Mouse (Mus musculus): ENCODE data around the gene Zbp1.

DNA sequence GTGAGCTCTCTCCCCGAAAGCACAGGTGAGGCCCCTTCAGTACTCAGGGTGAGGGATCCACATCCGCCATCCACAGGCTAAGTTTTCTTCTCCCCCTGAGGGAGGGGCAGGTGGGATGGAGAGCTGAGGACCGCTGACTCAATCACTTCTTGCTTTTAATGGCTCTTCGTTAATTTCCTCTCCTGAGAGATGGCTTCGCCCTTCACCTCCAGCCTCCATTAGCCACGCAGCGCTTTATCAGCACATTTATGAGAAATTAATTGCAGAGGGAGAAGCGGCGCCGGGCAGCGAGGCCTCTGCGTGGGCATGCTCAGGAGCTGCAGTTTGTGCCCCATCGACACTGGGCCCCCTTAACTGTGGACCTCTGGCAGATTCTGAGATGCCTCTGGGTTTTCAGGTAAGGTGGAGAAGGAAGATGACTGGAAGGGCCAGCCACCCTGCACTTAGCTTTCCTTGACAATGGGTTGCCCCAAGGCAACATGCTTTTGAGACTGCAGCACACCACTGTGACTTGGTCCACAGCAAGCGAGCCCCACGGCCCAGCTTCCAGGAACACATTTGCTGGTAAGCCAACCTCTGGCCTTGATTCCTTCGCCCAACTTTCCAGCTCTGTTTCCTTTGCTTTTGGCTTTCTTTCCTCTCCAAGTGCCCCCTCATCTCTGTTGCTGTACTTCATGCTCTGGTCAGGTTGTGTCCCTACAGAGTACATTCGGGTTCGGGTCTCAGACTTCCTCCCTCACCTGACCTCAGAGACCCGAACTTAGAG, 15.6 kb downstream of the Zbp1 start:
- TF ChIP-seq CTCF (IDR thresholded peaks at IDR 0.05; ENCODE audit: borderline replicate concordance, insufficient read depth, low read depth, low read length) (no peak), POLR2A (IDR thresholded peaks at IDR 0.05; ENCODE audit: borderline replicate concordance, insufficient read depth, low read length) (no peak)

Data from cerebellum, adult 2 months (tissue).